Mouse (Mus musculus): ENCODE measurements around the gene Kctd4. TPM values are rescaled to one million over a fixed set of nuclear protein-coding genes. Genes with fewer than 3 reads are reported as not detected.

Gene Kctd4
- total and polyA plus RNA-seq, 3 experiments = 0.06 TPM; not detected in 2

DNA sequence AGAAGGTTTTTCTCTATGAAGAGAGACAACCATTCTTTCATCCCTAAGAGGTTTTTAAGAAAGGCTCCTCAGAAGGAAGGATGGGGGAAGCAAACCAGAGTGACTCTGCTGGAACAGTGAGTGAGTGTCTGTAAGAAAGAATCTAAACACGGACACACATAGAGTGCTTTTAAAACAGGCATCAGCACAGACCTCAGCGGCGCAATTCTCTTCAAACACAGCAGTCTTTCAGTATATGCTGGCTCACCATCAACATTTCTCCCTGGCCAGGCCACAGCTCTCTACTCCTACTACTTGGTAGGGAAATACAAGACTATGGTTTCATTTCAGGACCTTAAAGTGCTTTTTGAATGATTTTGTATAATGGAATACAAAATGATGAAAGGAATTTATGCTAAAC, 26.4 kb downstream of the Kctd4 start:
- peaks cover 5% of the 10 kb centered on the region; the same call in 1 of the 2 replicates for H3K79me2 ChIP-seq (replicated peaks; ENCODE audit: control insufficient read depth, extremely low read depth, insufficient read depth, poor library complexity, severe bottlenecking)
- H3K36me3 ChIP-seq (replicated peaks in 1 of 2; ENCODE audit: control insufficient read depth in 1 of 2, insufficient read depth in 1 of 2, low read length in 1 of 2) = peaks cover 6 to 62% of the 10 kb centered on the region in 2 experiments
- no peaks in the 10 kb centered on the region for H3K9me3 ChIP-seq (replicated peaks; ENCODE audit: low read length)
- no peak overlapping the region for H3K4me2 ChIP-seq (ENCODE audit: insufficient read depth, low read depth, poor library complexity, severe bottlenecking)
- H3K9ac ChIP-seq (ENCODE audit: insufficient read depth, low read depth) = no peak overlapping the region
- H3K27ac ChIP-seq (ENCODE audit: insufficient read depth, low read depth) = no peak overlapping the region
- no peak for DNase-seq (ENCODE audit: extremely low read depth)
- peaks cover 0 to 9% of the 10 kb centered on the region in 2 experiments; a peak in 2 of 4 replicates for H3K4me1 ChIP-seq (ENCODE audit: control insufficient read depth in 1 of 2, insufficient read depth in 2 of 2)
- no peak overlapping the region for H3K4me3 ChIP-seq (replicated peaks in 1 of 3; ENCODE audit: low read depth in 2 of 3, low read length in 2 of 3, poor library complexity in 1 of 3)
- TF ChIP-seq JUND (conservative IDR thresholded peaks at IDR 0.05; ENCODE audit: low read depth, low read length) (no peak), USF1 (IDR thresholded peaks at IDR 0.05; ENCODE audit: low read depth, low read length) (no peak), RCOR1 (conservative IDR thresholded peaks at IDR 0.05; ENCODE audit: low read depth, low read length) (no peak), EP300 (IDR thresholded peaks at IDR 0.05; ENCODE audit: low read length) (no peak), MEF2A (IDR thresholded peaks at IDR 0.05; ENCODE audit: borderline replicate concordance, low read depth, low read length) (no peak), GABPA (IDR thresholded peaks at IDR 0.05; ENCODE audit: insufficient replicate concordance, low read depth, low read length) (no peak), HCFC1 (IDR thresholded peaks at IDR 0.05; ENCODE audit: low read depth, low read length) (no peak), USF2 (conservative IDR thresholded peaks at IDR 0.05; ENCODE audit: low read depth, low read length) (no peak), RAD21 (IDR thresholded peaks at IDR 0.05; ENCODE audit: low read depth, low read length) (no peak), KAT2A (IDR thresholded peaks at IDR 0.05; ENCODE audit: insufficient replicate concordance, low read length) (no peak), CHD1 (IDR thresholded peaks at IDR 0.05; ENCODE audit: low read depth, low read length) (no peak), NELFE (IDR thresholded peaks at IDR 0.05; ENCODE audit: low read depth, low read length) (no peak), MAX (IDR thresholded peaks at IDR 0.05; ENCODE audit: low read length) (no peak), ZNF384 (IDR thresholded peaks at IDR 0.05; ENCODE audit: low read depth, low read length) (no peak), SMC3 (IDR thresholded peaks at IDR 0.05; ENCODE audit: low read depth, low read length) (no peak), PAX5 (IDR thresholded peaks at IDR 0.05; ENCODE audit: low read length) (no peak), E2F4 (IDR thresholded peaks at IDR 0.05; ENCODE audit: insufficient replicate concordance, low read depth, low read length) (no peak)
- dilution Hi-C loops (cut with MboI; ENCODE audit: extremely low pct_ligation_motif_present, extremely low pct_unique_long_range_greater_than_20kb, low sequenced_read_pairs) (no loop called here), in situ Hi-C loops (cut with MboI; ENCODE audit: low pct_ligation_motif_present, low pct_unique_long_range_greater_than_20kb, low sequenced_read_pairs) (no loop called here)
- H3K27me3 ChIP-seq (replicated peaks) = no peaks in the 10 kb centered on the region

DNA sequence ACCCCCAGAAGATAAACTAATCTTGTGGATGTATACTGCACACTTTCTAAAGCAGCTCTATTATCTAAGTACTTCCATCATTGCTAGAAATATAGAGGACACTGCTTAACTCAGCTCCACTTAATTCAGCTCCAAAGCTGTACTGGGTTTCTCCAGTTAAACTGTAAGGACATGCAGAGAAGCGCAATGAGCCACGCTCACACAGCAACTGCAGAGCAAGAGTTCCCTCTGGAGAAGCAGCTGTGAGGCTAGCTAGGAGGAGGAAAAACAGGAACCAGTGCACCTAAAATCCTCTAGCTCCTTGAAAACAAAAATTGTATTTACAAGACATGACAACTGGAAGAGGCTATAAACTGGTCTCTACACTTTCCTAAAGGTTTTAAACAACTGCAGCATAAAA, 29.1 kb downstream of the Kctd4 start:
- dilution Hi-C loops (cut with MboI; ENCODE audit: extremely low pct_ligation_motif_present, extremely low pct_unique_long_range_greater_than_20kb, low sequenced_read_pairs) (no loop called here), in situ Hi-C loops (cut with MboI; ENCODE audit: low pct_ligation_motif_present, low pct_unique_long_range_greater_than_20kb, low sequenced_read_pairs) (no loop called here)
- no peak for TF ChIP-seq ETS1 (conservative IDR thresholded peaks at IDR 0.05; ENCODE audit: low read depth, low read length)
- TF ChIP-seq EP300 (IDR thresholded peaks at IDR 0.05; ENCODE audit: low read length) = no peak
- TF ChIP-seq RCOR1 (conservative IDR thresholded peaks at IDR 0.05; ENCODE audit: low read depth, low read length) = no peak
- no peak for TF ChIP-seq USF2 (conservative IDR thresholded peaks at IDR 0.05; ENCODE audit: low read depth, low read length)
- no peak for TF ChIP-seq JUN (IDR thresholded peaks at IDR 0.05; ENCODE audit: insufficient read depth, low read depth, low read length)
- no peak for TF ChIP-seq TCF12 (IDR thresholded peaks at IDR 0.05; ENCODE audit: low read depth, low read length)
- TF ChIP-seq ZNF384 (IDR thresholded peaks at IDR 0.05; ENCODE audit: low read depth, low read length) = no peak
- TF ChIP-seq IRF4 (IDR thresholded peaks at IDR 0.05; ENCODE audit: low read depth, low read length) = no peak
- TF ChIP-seq MXI1 (IDR thresholded peaks at IDR 0.05; ENCODE audit: low read depth, low read length) = no peak
- H3K27ac ChIP-seq (ENCODE audit: insufficient read depth, low read depth) = no peak overlapping the region
- no peaks in the 10 kb centered on the region for H3K9me3 ChIP-seq (replicated peaks; ENCODE audit: low read length)
- no peaks in the 10 kb centered on the region for H3K27me3 ChIP-seq (replicated peaks)
- H3K9ac ChIP-seq (ENCODE audit: insufficient read depth, low read depth) = no peak overlapping the region
- H3K4me1 ChIP-seq (ENCODE audit: control insufficient read depth in 1 of 2, insufficient read depth in 2 of 2) = peaks cover 0 to 7% of the 10 kb centered on the region in 2 experiments; a peak in 2 of 4 replicates
- no peak overlapping the region for H3K4me2 ChIP-seq (ENCODE audit: insufficient read depth, low read depth, poor library complexity, severe bottlenecking)
- peaks cover 6 to 76% of the 10 kb centered on the region in 2 experiments for H3K36me3 ChIP-seq (replicated peaks in 1 of 2; ENCODE audit: control insufficient read depth in 1 of 2, insufficient read depth in 1 of 2, low read length in 1 of 2)
- H3K79me2 ChIP-seq (replicated peaks; ENCODE audit: control insufficient read depth, extremely low read depth, insufficient read depth, poor library complexity, severe bottlenecking) = peaks cover 5% of the 10 kb centered on the region; the same call in 1 of the 2 replicates
- H3K4me3 ChIP-seq (replicated peaks in 1 of 3; ENCODE audit: low read depth in 2 of 3, low read length in 2 of 3, poor library complexity in 1 of 3) = no peak overlapping the region
- DNase-seq (ENCODE audit: extremely low read depth) = no peak
